8 mouse cellular contexts compared by ENCODE assay signal in the genomic region with DNA sequence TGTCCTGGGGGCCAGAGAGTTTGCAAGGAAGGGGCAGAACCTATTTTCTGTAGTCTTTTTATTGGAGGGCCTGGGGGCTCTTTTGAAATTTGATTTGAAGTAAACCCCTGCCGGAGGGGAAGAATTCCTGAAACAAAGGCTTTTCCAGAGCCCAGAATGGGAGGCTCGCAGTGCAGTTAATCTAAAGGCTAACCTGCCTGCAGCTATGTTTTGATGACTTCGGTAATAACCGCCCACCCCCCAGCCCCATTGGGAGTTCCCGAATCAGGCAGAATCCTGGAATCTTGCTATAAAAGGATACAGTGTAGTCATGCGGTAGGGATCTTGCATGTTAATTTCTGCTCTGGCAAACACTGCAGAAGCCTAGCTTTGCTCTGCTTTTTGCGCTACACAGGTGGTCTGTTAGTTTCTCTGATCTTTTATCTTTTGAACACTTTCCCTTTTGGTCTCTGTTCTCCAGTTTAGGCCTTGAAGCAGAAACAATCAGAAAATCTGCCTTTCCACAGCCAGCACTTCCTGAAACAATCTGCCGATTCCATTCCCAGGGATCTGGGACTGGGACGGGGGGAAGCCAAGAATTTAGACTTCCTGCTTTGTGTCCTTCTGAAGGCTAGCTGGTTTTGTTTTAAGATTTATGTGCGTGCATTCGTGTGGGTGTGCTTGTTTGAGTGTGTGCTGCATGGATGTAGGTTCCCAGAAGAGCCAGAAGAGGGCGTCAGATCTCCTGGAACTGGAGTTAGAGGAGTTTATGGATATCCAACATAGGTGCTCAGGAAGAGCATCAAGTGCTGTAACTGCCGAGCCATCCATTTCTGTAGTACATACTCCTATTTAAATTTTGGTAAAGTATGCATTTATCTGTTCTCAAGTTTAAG. TPM values are rescaled to one million over a fixed set of nuclear protein-coding genes. Genes with fewer than 3 reads are reported as not detected.
DNase-seq lines count a peak whose midpoint lies in the region; ATAC-seq lines count a peak whose summit lies in the region.

No protein-coding gene starts in this region.

- no peaks in the 10 kb centered on the region for H3K36me3 ChIP-seq in megakaryocyte, embryonic 14.5 days (replicated peaks; ENCODE audit: low read length)
- H3K36me3 ChIP-seq in hindbrain, embryonic 16.5 days (ENCODE audit: control insufficient read depth, insufficient read depth, low read length): no peaks in the 10 kb centered on the region
- no peaks in the 10 kb centered on the region for H3K36me3 ChIP-seq in midbrain, embryonic 11.5 days (ENCODE audit: control insufficient read depth, insufficient read depth, low read length)

- H3K9me3 ChIP-seq in megakaryocyte, embryonic 14.5 days: peaks cover 22% of the 10 kb centered on the region
- no peaks in the 10 kb centered on the region for H3K9me3 ChIP-seq in hindbrain, embryonic 16.5 days (ENCODE audit: control insufficient read depth, low read length)
- no peaks in the 10 kb centered on the region for H3K9me3 ChIP-seq in midbrain, embryonic 11.5 days (ENCODE audit: control insufficient read depth, low read length)

- H3K4me3 ChIP-seq in megakaryocyte, embryonic 14.5 days (replicated peaks): peak overlapping the region; percentile 95
- peak overlapping the region; percentile 94 for H3K4me3 ChIP-seq in hindbrain, embryonic 16.5 days (ENCODE audit: low read length)
- peak overlapping the region; percentile 87 for H3K4me3 ChIP-seq in midbrain, embryonic 11.5 days (ENCODE audit: low read depth, low read length)

- ATAC-seq in CD4-positive, CD25-positive, alpha-beta regulatory T cell, adult 4 months: no peak
- no peak for ATAC-seq in megakaryocyte, adult 5-6 weeks (ENCODE audit: poor library complexity, severe bottlenecking)
- no peak for ATAC-seq in hindbrain, embryonic 16.5 days
- ATAC-seq in midbrain, embryonic 11.5 days (ENCODE audit: low FRiP score): no peak

- H3K4me1 ChIP-seq in megakaryocyte, embryonic 14.5 days: peaks cover 31% of the 10 kb centered on the region
- H3K4me1 ChIP-seq in hindbrain, embryonic 16.5 days (ENCODE audit: control insufficient read depth, insufficient read depth, low read depth, low read length): peaks cover 19% of the 10 kb centered on the region
- H3K4me1 ChIP-seq in midbrain, embryonic 11.5 days (ENCODE audit: control insufficient read depth, insufficient read depth, low read length): peaks cover 19% of the 10 kb centered on the region

- H3K27me3 ChIP-seq in megakaryocyte, embryonic 14.5 days (replicated peaks): peaks cover 76% of the 10 kb centered on the region
- no peaks in the 10 kb centered on the region for H3K27me3 ChIP-seq in hindbrain, embryonic 16.5 days (replicated peaks; ENCODE audit: control insufficient read depth, insufficient read depth, low read length)
- H3K27me3 ChIP-seq in midbrain, embryonic 11.5 days (ENCODE audit: control insufficient read depth, insufficient read depth, low read length): 0 out of 2 replicates have a peak, but pooled peaks cover 3% of the 10 kb centered on the region

- WGBS in hindbrain, embryonic 16.5 days: 8% methylated on average over 13 of the region's 13 CpGs
- WGBS in midbrain, embryonic 11.5 days: 4% methylated on average over 13 of the region's 13 CpGs

- H3K27ac ChIP-seq in hindbrain, embryonic 16.5 days (ENCODE audit: low read depth, low read length): peak overlapping the region; percentile 49
- peak overlapping the region; percentile 94; the same call in 1 of the 2 replicates for H3K27ac ChIP-seq in midbrain, embryonic 11.5 days (ENCODE audit: low read depth, low read length)

- H3K9ac ChIP-seq in hindbrain, embryonic 16.5 days (ENCODE audit: low read depth, low read length): peak overlapping the region; percentile 54
- H3K9ac ChIP-seq in midbrain, embryonic 11.5 days (ENCODE audit: low read length): peak overlapping the region; percentile 98

- peak overlapping the region; percentile 97 for H3K4me2 ChIP-seq in hindbrain, embryonic 16.5 days (ENCODE audit: low read length)
- peak overlapping the region; percentile 82 for H3K4me2 ChIP-seq in midbrain, embryonic 11.5 days

- DNase-seq in CD4-positive, CD25-positive, alpha-beta regulatory T cell, adult 2 months (ENCODE audit: low read depth, low spot score): peak; percentile 37
- peak; percentile 94 for DNase-seq in midbrain, embryonic 11.5 days (ENCODE audit: low spot score, missing footprints)
- peak; percentile 59 for DNase-seq in thymus, postnatal 0 days (ENCODE audit: low spot score)
- no peak for DNase-seq in spleen, postnatal 4 days (ENCODE audit: low spot score in 2 of 2)

RNA-seq across cellular contexts. Expression of gene Rragd, which starts 2.2 kb away (rescaled TPM):
- polyA plus RNA-seq in CD4-positive, CD25-positive, alpha-beta regulatory T cell, adult 4 months (2017; shearing (Covaris generic)): 1 to 10 TPM; 4.7 to 6.2 TPM
- 0.37 TPM in 1 of 2 replicates, not detected in the other for polyA plus RNA-seq in megakaryocyte, embryonic 14.5 days (2012; ENCODE audit: insufficient read depth, low replicate concordance)
- 0.33 and 3.5 TPM in 2 replicates for total RNA-seq in megakaryocyte, adult 5-6 weeks (2015)
- total RNA-seq in megakaryocyte, adult 5-6 weeks (2017): 0.24 and 0.44 TPM in 2 replicates
- polyA plus RNA-seq in hindbrain, embryonic 16.5 days (2015; fragmentation: Nextera tagmentation; extraction: Ambion mirVana): 31.1 and 31.3 TPM in 2 replicates
- 32.9 and 34.9 TPM in 2 replicates for polyA plus RNA-seq in midbrain, embryonic 11.5 days (2014; fragmentation: Nextera tagmentation; extraction: Ambion mirVana)
- 10.1 and 12.5 TPM in 2 replicates for polyA plus RNA-seq in thymus, postnatal 0 days (2015; fragmentation: Nextera tagmentation; extraction: Ambion mirVana)

RNA-seq across cellular contexts. Expression of gene Ankrd6, which starts 34.4 kb away (rescaled TPM):
- 1 to 10 TPM; 2.2 TPM for polyA plus RNA-seq in CD4-positive, CD25-positive, alpha-beta regulatory T cell, adult 4 months (2017; shearing (Covaris generic))
- polyA plus RNA-seq in megakaryocyte, embryonic 14.5 days (2012; ENCODE audit: insufficient read depth, low replicate concordance): not detected in 2 replicates
- total RNA-seq in megakaryocyte, adult 5-6 weeks (2015): 0.42 TPM in 1 of 2 replicates, not detected in the other
- total RNA-seq in megakaryocyte, adult 5-6 weeks (2017): 0.33 TPM in 1 of 2 replicates, not detected in the other
- polyA plus RNA-seq in hindbrain, embryonic 16.5 days (2015; fragmentation: Nextera tagmentation; extraction: Ambion mirVana): 22.2 and 27.1 TPM in 2 replicates
- polyA plus RNA-seq in midbrain, embryonic 11.5 days (2014; fragmentation: Nextera tagmentation; extraction: Ambion mirVana): 33.2 and 37.3 TPM in 2 replicates
- 10.1 and 12.8 TPM in 2 replicates for polyA plus RNA-seq in thymus, postnatal 0 days (2015; fragmentation: Nextera tagmentation; extraction: Ambion mirVana)

RNA-seq across cellular contexts. Expression of gene Ube2j1, which starts 46.2 kb away (rescaled TPM):
- 10 to 100 TPM; 35.2 to 37.1 TPM for polyA plus RNA-seq in CD4-positive, CD25-positive, alpha-beta regulatory T cell, adult 4 months (2017; shearing (Covaris generic))
- 27.5 and 35.5 TPM in 2 replicates for polyA plus RNA-seq in megakaryocyte, embryonic 14.5 days (2012; ENCODE audit: insufficient read depth, low replicate concordance)
- total RNA-seq in megakaryocyte, adult 5-6 weeks (2015): 57.6 and 61.3 TPM in 2 replicates
- total RNA-seq in megakaryocyte, adult 5-6 weeks (2017): 59.9 and 65.6 TPM in 2 replicates
- polyA plus RNA-seq in hindbrain, embryonic 16.5 days (2015; fragmentation: Nextera tagmentation; extraction: Ambion mirVana): 69.5 and 72.4 TPM in 2 replicates
- polyA plus RNA-seq in midbrain, embryonic 11.5 days (2014; fragmentation: Nextera tagmentation; extraction: Ambion mirVana): 59.6 and 62.8 TPM in 2 replicates
- 38.1 and 43.0 TPM in 2 replicates for polyA plus RNA-seq in thymus, postnatal 0 days (2015; fragmentation: Nextera tagmentation; extraction: Ambion mirVana)

Comparison
In these comparisons a context has a peak if more than half of its experiments do, and no peak if none do; other contexts are left out.
1. DNase-seq: peak in CD4-positive, CD25-positive, alpha-beta regulatory T cell, adult 2 months (single experiment), midbrain, embryonic 11.5 days (single experiment) and thymus, postnatal 0 days (single experiment); none in spleen, postnatal 4 days (0 of 2).
2. Peak in every context shown above with its lines, with median percentiles within 50 percentile points of each other: H3K4me3 ChIP-seq.